In genomic region chr14:31933441-31933840, GRCm38 (mm10) we compare ENCODE assay signal across 8 mouse cellular contexts.
DNase-seq lines count a peak whose midpoint lies in the region; ATAC-seq and TF ChIP-seq lines count a peak whose summit lies in the region.

No protein-coding gene starts in this region.

- H3K4me3 ChIP-seq in gastrocnemius, adult 2 months = peak overlapping the region; percentile 65
- H3K4me3 ChIP-seq in hindbrain, embryonic 10.5 days = peak overlapping the region; percentile 53
- H3K4me3 ChIP-seq in midbrain, embryonic 12.5 days = peak overlapping the region; percentile 31

- WGBS in hindbrain, embryonic 10.5 days = under 1% methylated on average over 9 of the region's 9 CpGs
- WGBS in midbrain, embryonic 12.5 days = under 1% methylated on average over 9 of the region's 9 CpGs

- peak overlapping the region; percentile 38 for H3K27ac ChIP-seq in gastrocnemius, adult 2 months
- peak overlapping the region; percentile 92 for H3K27ac ChIP-seq in hindbrain, embryonic 10.5 days
- peak overlapping the region; percentile 95 for H3K27ac ChIP-seq in midbrain, embryonic 12.5 days (replicated peaks)

- peaks cover 5% of the 10 kb centered on the region; the same call in 1 of the 2 replicates for H3K9me3 ChIP-seq in hindbrain, embryonic 10.5 days
- 0 out of 2 replicates have a peak, but pooled peaks cover 10% of the 10 kb centered on the region for H3K9me3 ChIP-seq in midbrain, embryonic 12.5 days

- DNase-seq in gastrocnemius, adult 2 months = no peak
- no peak for DNase-seq in gastrocnemius, postnatal 10 days
- DNase-seq in brain, adult 2 months (ENCODE audit: low read depth, low spot score) = peak; percentile 45
- peak; percentile 71 for DNase-seq in hindbrain, embryonic 10.5 days (ENCODE audit: low spot score)
- DNase-seq in adrenal gland, postnatal 10 days = no peak
- no peak for DNase-seq in adipocyte (ENCODE audit: low spot score)
- DNase-seq in spleen, postnatal 36 days (ENCODE audit: low spot score in 2 of 2) = no peak

- no peaks in the 10 kb centered on the region for H3K36me3 ChIP-seq in hindbrain, embryonic 10.5 days
- H3K36me3 ChIP-seq in midbrain, embryonic 12.5 days = no peaks in the 10 kb centered on the region

- peak; percentile 85 for ATAC-seq in midbrain, embryonic 12.5 days (ENCODE audit: low FRiP score, low read depth)

- no peak for TF ChIP-seq CTCF in gastrocnemius, adult 2 months (IDR thresholded peaks at IDR 0.05)

- H3K9ac ChIP-seq in midbrain, embryonic 12.5 days (replicated peaks) = peak overlapping the region; percentile 48

- H3K4me1 ChIP-seq in hindbrain, embryonic 10.5 days (replicated peaks) = peaks cover 29% of the 10 kb centered on the region
- H3K4me1 ChIP-seq in midbrain, embryonic 12.5 days = peaks cover 22% of the 10 kb centered on the region

- H3K27me3 ChIP-seq in hindbrain, embryonic 10.5 days (ENCODE audit: insufficient read depth, poor library complexity, severe bottlenecking) = no peaks in the 10 kb centered on the region
- H3K27me3 ChIP-seq in midbrain, embryonic 12.5 days = no peaks in the 10 kb centered on the region

- peak overlapping the region; percentile 45 for H3K4me2 ChIP-seq in midbrain, embryonic 12.5 days (replicated peaks)

- intact Hi-C loops in gastrocnemius, adult 2 months (cut with DNase I) = no loop called here

Comparison
In these comparisons a context has a peak if more than half of its experiments do, and no peak if none do; other contexts are left out.
1. DNase-seq: peak in brain, adult 2 months (single experiment) and hindbrain, embryonic 10.5 days (single experiment); none in gastrocnemius, adult 2 months (single experiment), gastrocnemius, postnatal 10 days (single experiment), adrenal gland, postnatal 10 days (single experiment), adipocyte (single experiment) and spleen, postnatal 36 days (0 of 2).
2. H3K27ac ChIP-seq: peak in every context shown above with its lines; median percentile 95 in midbrain, embryonic 12.5 days; 92 in hindbrain, embryonic 10.5 days; 38 in gastrocnemius, adult 2 months.
3. Peak in every context shown above with its lines, with median percentiles within 50 percentile points of each other: H3K4me3 ChIP-seq.